Mouse (Mus musculus) kidney, postnatal 14 days (tissue): ENCODE data around the gene Acot6.
"Not testable (repeated sequence)": the region's sequence is repeated elsewhere in the genome, so short reads cannot be mapped to it uniquely, and the experiment has no call there.

Experiments used
- DNase-seq: peaks from one replicate; pipeline ENCODE4 v3.0.0; 2022; ENCODE audit warnings: mixed read lengths

The Acot6 gene

DNA sequence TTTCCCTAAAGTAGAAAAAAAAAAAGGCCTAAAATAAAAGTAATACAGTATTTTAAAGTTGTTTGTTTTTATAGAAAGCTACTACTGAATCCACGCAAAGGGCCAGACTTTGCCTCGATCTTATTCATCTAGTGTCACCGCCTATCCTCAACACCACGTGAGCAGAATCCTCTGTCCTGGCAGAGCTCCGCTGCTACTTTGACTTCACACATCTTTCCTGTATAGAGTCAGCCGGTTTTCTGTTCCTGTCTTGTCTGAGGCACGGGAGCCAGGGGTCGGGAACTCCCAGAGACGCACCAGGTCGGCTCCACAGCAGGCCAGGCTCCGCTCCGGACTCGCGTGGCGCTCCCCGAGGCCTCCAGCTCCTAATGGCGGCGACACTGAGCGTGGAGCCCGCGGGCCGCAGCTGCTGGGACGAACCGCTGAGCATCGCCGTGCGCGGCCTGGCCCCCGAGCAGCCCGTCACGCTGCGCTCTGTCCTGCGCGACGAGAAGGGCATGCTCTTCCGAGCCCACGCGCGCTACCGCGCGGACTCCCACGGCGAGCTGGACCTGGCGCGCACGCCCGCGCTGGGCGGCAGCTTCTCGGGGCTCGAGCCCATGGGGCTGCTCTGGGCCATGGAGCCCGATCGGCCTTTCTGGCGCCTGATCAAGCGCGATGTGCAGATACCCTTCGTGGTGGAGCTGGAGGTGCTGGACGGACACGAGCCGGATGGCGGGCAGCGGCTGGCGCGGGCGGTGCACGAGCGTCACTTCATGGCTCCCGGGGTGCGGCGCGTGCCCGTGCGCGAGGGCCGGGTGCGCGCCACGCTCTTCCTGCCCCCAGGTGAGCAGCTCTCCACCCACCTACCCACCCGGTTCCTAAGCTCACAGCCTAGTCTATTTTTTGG, at the start of gene Acot6:
Acot6 (plus strand) TSS at position 51 of the 889 bp plus-strand sequence.
- DNase-seq = peak; percentile 54

DNA sequence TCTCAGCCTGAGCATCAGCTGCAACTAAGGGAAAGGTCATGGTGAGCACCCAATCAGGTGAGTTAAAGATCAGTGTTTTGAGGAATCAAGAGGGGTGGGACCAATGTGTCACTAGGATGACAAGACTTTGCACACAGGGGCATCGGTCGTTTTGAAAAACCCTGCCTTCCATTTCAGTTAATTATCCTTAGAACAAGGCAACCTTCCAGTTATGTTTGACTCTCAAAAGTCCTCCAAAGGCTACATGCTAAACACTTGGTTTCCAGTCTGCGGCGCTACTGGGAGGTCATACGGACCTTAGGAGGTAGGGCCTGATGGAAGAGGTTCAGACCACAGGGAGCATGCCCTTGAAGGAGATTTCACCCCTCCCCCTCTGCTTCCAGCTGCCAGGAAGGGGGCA, 49.7 kb upstream of the Acot6 start:
- DNase-seq = peak; percentile 53

GRCm38 (mm10) chr12:84051937-84052474, 48.4 kb upstream of the Acot6 start, which contains the start of gene Acot3:
Gene Acot3, plus strand, starts transcription at chr12:84052144.
- DNase-seq = no peak

GRCm38 (mm10) chr12:84052609-84053008, 47.8 kb upstream of the Acot6 start:
- no peak for DNase-seq

DNA sequence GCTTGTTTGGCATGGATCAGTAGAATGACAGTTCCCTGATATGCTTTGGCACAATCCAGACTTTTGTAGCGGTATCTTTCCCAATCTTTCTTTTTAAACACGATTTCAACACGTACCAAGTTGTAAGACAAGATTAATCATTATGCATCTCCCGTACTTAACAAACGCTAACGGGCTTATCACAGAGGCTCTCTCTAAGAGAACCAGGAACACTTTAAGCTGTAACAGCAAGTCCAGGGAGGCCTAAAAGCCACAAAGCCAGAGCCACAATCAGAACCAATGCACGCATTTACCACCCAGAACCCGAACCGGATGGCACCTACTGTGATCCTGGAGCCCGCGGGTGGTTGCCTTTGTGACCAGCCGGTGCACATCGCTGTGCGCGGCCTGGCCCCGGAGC, 47.3 kb upstream of the Acot6 start:
- DNase-seq = no peak

DNA sequence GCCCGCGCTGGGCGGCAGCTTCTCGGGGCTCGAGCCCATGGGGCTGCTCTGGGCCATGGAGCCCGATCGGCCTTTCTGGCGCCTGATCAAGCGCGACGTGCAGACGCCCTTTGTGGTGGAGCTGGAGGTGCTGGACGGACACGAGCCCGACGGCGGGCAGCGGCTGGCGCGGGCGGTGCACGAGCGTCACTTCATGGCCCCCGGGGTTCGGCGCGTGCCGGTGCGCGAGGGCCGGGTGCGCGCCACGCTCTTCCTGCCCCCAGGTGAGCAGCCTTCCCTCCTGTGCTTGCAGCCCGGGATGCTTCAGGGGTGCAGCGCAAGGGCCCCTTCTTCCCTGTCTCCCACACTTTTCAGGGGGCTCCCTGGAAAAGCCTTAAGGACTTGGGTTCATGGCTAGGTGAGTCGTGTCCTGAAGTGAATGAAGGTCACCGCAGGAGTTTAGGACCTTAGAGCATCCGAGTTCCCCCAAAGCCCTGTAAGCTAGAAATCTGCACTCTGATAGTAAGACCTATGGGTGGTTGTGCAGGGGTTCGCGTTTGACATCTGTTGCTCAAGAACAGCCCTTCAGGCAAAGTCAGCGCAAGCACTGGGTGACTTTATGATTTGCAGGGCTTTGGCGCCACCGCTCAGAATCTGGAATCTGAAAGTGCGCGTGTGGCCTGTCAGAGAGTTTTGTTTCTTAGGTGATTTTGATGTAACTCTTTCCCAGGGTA, 46.6 kb upstream of the Acot6 start:
- peak; percentile 67 for DNase-seq

GRCm38 (mm10) chr12:84060946-84061345, 39.5 kb upstream of the Acot6 start:
- peak; percentile 51 for DNase-seq

DNA sequence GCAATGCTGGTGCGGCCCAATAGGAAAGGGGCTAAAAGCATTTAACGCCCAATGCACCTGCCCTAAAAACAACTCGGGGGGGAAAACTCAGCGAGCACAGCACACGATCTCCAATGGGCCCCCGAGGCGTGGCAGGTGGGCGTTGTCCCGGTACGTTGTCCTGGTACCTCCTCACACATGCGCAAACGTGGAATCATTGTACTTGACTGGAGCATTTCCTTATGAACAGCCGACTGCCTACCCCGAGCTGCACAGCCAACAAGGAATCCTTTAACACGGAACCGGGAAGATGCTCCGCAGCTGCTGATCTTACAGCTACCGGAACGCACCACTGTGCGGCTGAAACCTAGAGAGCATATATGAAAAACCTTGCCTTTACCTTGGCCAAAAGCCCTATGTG, 38.1 kb upstream of the Acot6 start:
- DNase-seq = no peak

DNA sequence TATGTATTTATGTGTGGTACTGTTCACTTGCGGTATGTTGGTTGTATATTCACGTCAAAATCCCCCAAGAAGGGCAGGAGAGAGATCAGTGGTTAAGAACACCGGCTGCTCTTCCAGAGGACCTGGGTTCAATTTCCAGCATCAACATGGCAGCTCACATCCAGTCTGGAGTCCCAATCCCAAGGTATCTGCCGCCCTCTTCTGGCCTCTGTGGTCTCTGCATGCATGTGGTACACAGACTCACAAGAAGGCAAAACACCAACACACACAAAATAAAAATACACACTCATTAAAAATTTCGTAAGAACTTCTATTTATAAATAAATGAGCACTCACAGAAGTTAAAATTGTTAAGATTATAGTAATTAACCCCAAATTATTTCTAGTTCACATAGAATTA, 37.2 kb upstream of the Acot6 start:
- no peak for DNase-seq

DNA sequence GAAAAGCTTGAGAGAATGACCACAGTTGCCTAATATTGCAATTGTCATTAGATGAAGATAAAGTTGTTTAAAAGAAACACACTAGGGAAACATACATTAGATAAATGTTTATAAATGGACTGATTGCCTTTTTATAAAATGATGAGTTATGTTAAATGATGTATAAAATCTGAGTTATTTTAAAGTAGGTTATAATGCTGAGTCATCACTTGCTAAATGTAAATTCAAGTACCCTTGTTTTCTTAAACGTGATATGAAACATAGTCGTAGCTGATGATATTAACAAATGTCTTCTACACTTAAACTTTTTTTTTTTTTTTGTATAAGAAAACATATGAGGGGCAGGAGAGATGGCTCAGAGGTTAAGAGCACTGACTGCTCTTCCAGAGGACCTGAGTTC, 36.6 kb upstream of the Acot6 start:
- no peak for DNase-seq

- no peak for DNase-seq
These were observed 35.8 kb upstream of the Acot6 start for GRCm38 (mm10) chr12:84064621-84065020.

DNA sequence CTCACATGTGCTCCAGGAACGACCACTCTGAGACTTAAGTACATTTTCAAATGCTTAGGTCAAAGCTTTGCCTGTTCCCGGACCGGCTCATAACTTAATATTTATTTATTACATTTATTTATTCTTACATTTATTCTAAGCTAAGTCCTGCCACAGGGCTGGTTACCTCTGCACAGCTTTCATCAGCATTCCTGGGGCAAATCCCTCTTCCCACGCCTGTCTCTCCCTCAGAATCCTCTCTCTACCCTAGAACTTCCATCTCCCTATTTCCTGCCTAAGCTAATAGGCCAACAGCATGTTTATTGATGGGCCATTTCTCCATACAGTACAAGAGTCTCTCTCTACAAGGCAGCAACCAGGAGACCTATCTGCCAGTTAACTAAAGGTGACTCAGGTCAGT, 32.7 kb upstream of the Acot6 start:
- DNase-seq = no peak

DNA sequence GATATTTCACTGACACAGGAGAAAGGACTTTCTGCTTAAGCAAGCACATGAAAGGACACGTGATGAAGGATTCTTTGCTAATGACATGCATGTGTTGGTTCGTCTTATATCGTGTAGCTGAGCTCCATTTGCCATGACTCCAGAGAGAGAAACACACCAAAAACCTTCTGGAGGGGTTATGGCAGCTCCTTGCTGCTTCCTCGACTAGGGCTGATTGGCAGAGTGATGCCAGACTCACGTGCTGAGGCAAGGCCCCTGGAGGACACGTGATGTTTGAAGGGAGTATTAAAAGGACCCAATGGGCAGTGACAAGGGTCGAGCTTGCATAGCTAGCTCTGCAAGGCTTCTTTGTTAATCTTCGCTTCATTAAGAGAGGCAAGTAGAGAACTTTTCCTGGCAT, 32.2 kb upstream of the Acot6 start:
- DNase-seq = no peak

DNA sequence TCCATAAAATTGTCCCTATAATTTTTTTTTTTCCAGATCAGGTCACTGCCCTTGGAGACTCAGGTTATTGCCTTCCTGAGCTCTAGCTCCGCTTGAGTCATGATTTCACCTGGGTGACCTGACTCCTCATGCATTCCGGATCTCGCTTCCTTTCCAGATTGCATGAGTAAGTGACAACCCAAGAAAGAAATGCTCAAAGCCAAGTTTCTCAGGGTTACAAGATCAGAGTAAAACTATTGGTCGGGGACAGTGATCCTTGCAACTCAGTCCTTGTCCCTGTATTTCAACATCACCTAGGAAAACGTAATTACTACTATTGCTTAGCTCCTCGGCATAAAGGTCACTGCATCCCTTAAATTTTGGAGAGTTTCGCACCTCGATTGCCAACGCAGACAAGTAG, 31.5 kb upstream of the Acot6 start, which contains the start of gene Acot5:
Acot5 (plus strand) TSS at position 340 of the 400 bp plus-strand sequence.
- DNase-seq = no peak

DNA sequence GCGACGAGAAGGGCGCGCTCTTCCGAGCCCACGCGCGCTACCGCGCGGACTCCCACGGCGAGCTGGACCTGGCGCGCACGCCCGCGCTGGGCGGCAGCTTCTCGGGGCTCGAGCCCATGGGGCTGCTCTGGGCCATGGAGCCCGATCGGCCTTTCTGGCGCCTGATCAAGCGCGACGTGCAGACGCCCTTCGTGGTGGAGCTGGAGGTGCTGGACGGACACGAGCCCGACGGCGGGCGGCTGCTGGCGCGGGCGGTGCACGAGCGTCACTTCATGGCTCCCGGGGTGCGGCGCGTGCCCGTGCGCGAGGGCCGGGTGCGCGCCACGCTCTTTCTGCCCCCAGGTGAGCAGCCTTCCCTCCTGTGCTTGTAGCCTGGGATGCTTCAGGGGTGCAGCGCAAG, 30.9 kb upstream of the Acot6 start:
- peak; percentile 59 for DNase-seq

DNA sequence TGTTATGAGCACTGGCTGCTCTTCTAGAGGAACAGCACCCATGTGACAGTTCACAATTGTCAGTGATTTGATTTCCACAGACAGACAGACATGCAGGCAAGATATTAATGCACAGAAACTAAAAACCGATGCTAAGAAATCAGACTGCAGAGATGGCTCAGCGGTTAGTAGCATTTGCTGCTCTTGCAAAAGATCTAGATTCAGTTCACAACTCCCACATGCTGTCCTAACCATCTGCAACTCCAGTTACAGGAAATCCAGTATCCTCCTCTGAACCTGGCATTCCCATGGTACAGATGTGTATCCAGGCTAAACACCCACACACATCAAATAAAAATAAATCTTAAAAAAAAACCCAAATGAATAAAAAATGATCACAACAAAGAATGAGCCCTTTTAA, 28.8 kb upstream of the Acot6 start:
- no peak for DNase-seq

DNA sequence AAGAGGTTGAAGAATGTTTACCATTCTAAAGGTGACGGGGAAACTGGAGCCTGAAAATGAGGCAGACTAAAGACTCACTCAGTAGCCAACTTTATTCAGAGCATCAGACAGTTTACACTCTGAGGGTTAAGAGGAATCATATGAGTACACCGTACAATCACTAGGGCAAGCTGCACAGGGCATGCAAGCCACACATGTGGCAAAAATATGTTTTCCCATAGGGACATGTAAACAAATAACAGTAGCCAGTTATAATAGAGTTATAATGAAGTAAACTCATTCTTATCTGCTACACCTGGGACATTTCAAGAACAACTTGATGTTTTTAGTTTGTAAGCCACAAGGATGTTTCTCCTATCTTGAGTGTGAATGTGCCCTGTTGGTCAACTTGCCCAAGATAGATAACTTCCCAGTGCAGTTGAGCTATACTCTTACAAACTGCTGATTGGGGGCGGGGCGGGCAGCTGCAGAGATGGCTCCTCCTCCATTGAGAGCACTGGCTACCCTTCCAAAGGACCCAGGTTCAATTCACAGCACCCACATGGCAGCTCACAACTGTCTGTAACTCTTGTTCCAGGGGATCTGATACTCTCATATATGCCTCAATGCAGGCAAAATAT, 23.0 kb upstream of the Acot6 start:
- no peak for DNase-seq

GRCm38 (mm10) chr12:84083842-84084241, 16.6 kb upstream of the Acot6 start:
- no peak for DNase-seq

GRCm38 (mm10) chr12:84084581-84084980, 15.9 kb upstream of the Acot6 start:
- no peak for DNase-seq

DNA sequence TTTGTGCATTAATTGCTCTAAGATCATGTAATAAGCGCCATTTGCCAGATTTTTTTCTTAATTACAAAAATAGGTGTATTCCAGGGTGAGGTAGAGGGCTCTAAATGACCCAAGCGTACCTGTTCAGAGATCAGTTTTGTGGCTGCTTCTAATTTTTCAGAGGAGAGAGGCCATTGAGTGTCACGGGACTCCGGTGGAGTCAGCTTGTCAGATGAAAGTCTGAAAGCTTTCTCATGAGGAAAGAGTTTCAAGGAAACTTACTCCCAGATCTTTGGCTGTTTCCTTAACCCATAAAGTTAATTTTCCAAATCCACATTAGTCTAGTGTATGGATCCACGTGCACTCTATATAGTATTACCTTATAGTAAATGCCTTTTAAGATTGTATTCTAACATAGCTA, 5.8 kb upstream of the Acot6 start:
- not testable (repeated sequence) for DNase-seq

DNA sequence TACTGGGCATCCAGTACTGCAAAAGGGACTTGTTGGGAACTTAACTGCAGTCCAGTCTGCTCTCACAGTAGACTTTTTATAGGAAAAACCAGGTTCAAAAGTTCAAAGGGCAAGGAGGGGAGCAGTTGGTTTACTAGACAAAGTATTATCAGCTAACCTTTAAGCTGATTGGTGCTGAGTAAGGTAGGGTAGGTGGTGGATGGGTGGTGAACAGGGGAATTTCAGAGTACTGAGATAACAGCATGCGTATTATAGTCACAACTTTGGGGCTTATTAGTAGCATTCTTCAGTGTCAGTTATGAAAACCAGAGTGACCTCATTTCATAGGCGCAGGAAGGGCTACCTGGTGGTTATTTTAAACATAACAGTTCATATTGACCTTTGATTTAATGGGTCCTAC, 849 bp upstream of the Acot6 start:
- no peak for DNase-seq

GRCm38 (mm10) chr12:84100071-84100470, 383 bp upstream of the Acot6 start:
- no peak for DNase-seq

DNA sequence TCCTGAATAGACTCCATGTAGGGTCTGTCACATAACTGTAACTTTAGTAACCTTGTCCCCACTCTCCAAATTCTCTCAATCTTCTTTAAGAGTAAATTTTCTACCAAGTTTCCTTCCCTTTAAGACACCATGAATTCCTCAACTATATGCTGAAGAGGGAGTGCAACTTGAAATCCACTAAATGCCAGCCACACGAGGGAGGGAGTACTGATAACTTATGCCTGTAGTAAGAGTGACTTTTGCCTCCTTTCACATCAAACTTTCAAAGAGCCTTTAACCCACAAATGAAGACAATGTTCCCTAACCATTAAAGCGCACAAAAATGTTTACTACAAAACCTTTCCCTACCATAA, 1.0 kb downstream of the Acot6 start:
- DNase-seq = no peak
